Mouse (Mus musculus): ENCODE measurements around the gene Rara. TPM values are rescaled to one million over a fixed set of nuclear protein-coding genes. Genes with fewer than 3 reads are reported as not detected.
A peak's percentile ranks its signal among the peaks of the same experiment; 100 is the strongest.

The Rara gene
- polyA plus RNA-seq, 1 experiment from 2014 or later = 33.4 TPM

GRCm38 (mm10) chr11:98971316-98972031, 43.9 kb downstream of the Rara start:
- no peak for ATAC-seq (ENCODE audit: insufficient number of reproducible peaks, insufficient read depth, low FRiP score, low read depth)
- no peak overlapping the region for H3K9ac ChIP-seq (ENCODE audit: low read length)

GRCm38 (mm10) chr11:98972215-98972614, 44.6 kb downstream of the Rara start:
- H3K9me3 ChIP-seq (ENCODE audit: control insufficient read depth, low read length) = no peaks in the 10 kb centered on the region
- H3K4me3 ChIP-seq (ENCODE audit: control insufficient read depth in 1 of 2, insufficient read depth in 1 of 2, low read depth in 1 of 2, low read length in 2 of 2) = no peak overlapping the region
- peaks cover 80% of the 10 kb centered on the region for H3K36me3 ChIP-seq (ENCODE audit: control insufficient read depth, insufficient read depth, low read length)
- no peak overlapping the region for H3K9ac ChIP-seq (ENCODE audit: low read length)
- H3K4me1 ChIP-seq (ENCODE audit: control insufficient read depth in 2 of 2, insufficient read depth in 2 of 2, low read length in 2 of 2) = peaks cover 27 to 43% of the 10 kb centered on the region in 2 experiments
- no peak overlapping the region for H3K27ac ChIP-seq (replicated peaks in 1 of 2; ENCODE audit: control insufficient read depth in 1 of 2, insufficient read depth in 1 of 2, low read depth in 2 of 2, low read length in 2 of 2)
- ATAC-seq (ENCODE audit: insufficient number of reproducible peaks, insufficient read depth, low FRiP score, low read depth) = no peak
- no peak overlapping the region for H3K4me2 ChIP-seq (ENCODE audit: low read length)
- 51% methylated on average over 9 of the region's 9 CpGs for WGBS
- no peaks in the 10 kb centered on the region for H3K27me3 ChIP-seq (ENCODE audit: control insufficient read depth, insufficient read depth, low read length)

More at GRCm38 (mm10) chr11:98971316-98972031, 43.9 kb downstream of the Rara start:
- H3K4me3 ChIP-seq (ENCODE audit: control insufficient read depth in 1 of 2, insufficient read depth in 1 of 2, low read depth in 1 of 2, low read length in 2 of 2) = no peak overlapping the region
- peaks cover 34 to 50% of the 10 kb centered on the region in 2 experiments for H3K4me1 ChIP-seq (ENCODE audit: control insufficient read depth in 2 of 2, insufficient read depth in 2 of 2, low read length in 2 of 2)
- H3K4me2 ChIP-seq (ENCODE audit: low read length) = no peak overlapping the region
- WGBS = 62% methylated on average over 23 of the region's 23 CpGs
- no peaks in the 10 kb centered on the region for H3K9me3 ChIP-seq (ENCODE audit: control insufficient read depth, low read length)
- peaks cover 88% of the 10 kb centered on the region for H3K36me3 ChIP-seq (ENCODE audit: control insufficient read depth, insufficient read depth, low read length)
- peak overlapping the region in 1 of 2 experiments; percentile 19; a peak in 1 of 4 replicates for H3K27ac ChIP-seq (replicated peaks in 1 of 2; ENCODE audit: control insufficient read depth in 1 of 2, insufficient read depth in 1 of 2, low read depth in 2 of 2, low read length in 2 of 2)
- H3K27me3 ChIP-seq (ENCODE audit: control insufficient read depth, insufficient read depth, low read length) = no peaks in the 10 kb centered on the region

- 86% methylated on average over 9 of the region's 9 CpGs for WGBS
- H3K36me3 ChIP-seq (ENCODE audit: control insufficient read depth, insufficient read depth, low read length) = peaks cover 74% of the 10 kb centered on the region
- H3K9me3 ChIP-seq (ENCODE audit: control insufficient read depth, low read length) = no peaks in the 10 kb centered on the region
- ATAC-seq (ENCODE audit: insufficient number of reproducible peaks, insufficient read depth, low FRiP score, low read depth) = no peak
- no peak overlapping the region for H3K9ac ChIP-seq (ENCODE audit: low read length)
- H3K27me3 ChIP-seq (ENCODE audit: control insufficient read depth, insufficient read depth, low read length) = no peaks in the 10 kb centered on the region
- H3K27ac ChIP-seq (replicated peaks in 1 of 2; ENCODE audit: control insufficient read depth in 1 of 2, insufficient read depth in 1 of 2, low read depth in 2 of 2, low read length in 2 of 2) = no peak overlapping the region
- H3K4me3 ChIP-seq (ENCODE audit: control insufficient read depth in 1 of 2, insufficient read depth in 1 of 2, low read depth in 1 of 2, low read length in 2 of 2) = no peak overlapping the region
- peaks cover 26 to 36% of the 10 kb centered on the region in 2 experiments for H3K4me1 ChIP-seq (ENCODE audit: control insufficient read depth in 2 of 2, insufficient read depth in 2 of 2, low read length in 2 of 2)
- H3K4me2 ChIP-seq (ENCODE audit: low read length) = no peak overlapping the region
Observed at GRCm38 (mm10) chr11:98972801-98973360, 45.3 kb downstream of the Rara start.

- Histone ChIP-seq H3K27ac (replicated peaks in 1 of 2; ENCODE audit: control insufficient read depth in 1 of 2, insufficient read depth in 1 of 2, low read depth in 2 of 2, low read length in 2 of 2) (no peak overlapping the region), H3K27me3 (ENCODE audit: control insufficient read depth, insufficient read depth, low read length) (no peaks in the 10 kb centered on the region), H3K9ac (ENCODE audit: low read length) (no peak overlapping the region), H3K9me3 (ENCODE audit: control insufficient read depth, low read length) (no peaks in the 10 kb centered on the region), H3K4me3 (ENCODE audit: control insufficient read depth in 1 of 2, insufficient read depth in 1 of 2, low read depth in 1 of 2, low read length in 2 of 2) (no peak overlapping the region), H3K4me1 (ENCODE audit: control insufficient read depth in 2 of 2, insufficient read depth in 2 of 2, low read length in 2 of 2) (peaks cover 20 to 31% of the 10 kb centered on the region in 2 experiments), H3K36me3 (ENCODE audit: control insufficient read depth, insufficient read depth, low read length) (peaks cover 67% of the 10 kb centered on the region), H3K4me2 (ENCODE audit: low read length) (no peak overlapping the region)
- ATAC-seq (ENCODE audit: insufficient number of reproducible peaks, insufficient read depth, low FRiP score, low read depth) = no peak
- WGBS = 74% methylated on average over 14 of the region's 14 CpGs
Observed at GRCm38 (mm10) chr11:98973584-98973983, 46.0 kb downstream of the Rara start.

- peaks cover 15 to 24% of the 10 kb centered on the region in 2 experiments for H3K4me1 ChIP-seq (ENCODE audit: control insufficient read depth in 2 of 2, insufficient read depth in 2 of 2, low read length in 2 of 2)
- 83% methylated on average over 5 of the region's 6 CpGs for WGBS
- H3K27me3 ChIP-seq (ENCODE audit: control insufficient read depth, insufficient read depth, low read length) = no peaks in the 10 kb centered on the region
- H3K4me3 ChIP-seq (ENCODE audit: control insufficient read depth in 1 of 2, insufficient read depth in 1 of 2, low read depth in 1 of 2, low read length in 2 of 2) = no peak overlapping the region
- no peak overlapping the region for H3K4me2 ChIP-seq (ENCODE audit: low read length)
- no peaks in the 10 kb centered on the region for H3K9me3 ChIP-seq (ENCODE audit: control insufficient read depth, low read length)
- H3K36me3 ChIP-seq (ENCODE audit: control insufficient read depth, insufficient read depth, low read length) = peaks cover 60% of the 10 kb centered on the region
- no peak overlapping the region for H3K27ac ChIP-seq (replicated peaks in 1 of 2; ENCODE audit: control insufficient read depth in 1 of 2, insufficient read depth in 1 of 2, low read depth in 2 of 2, low read length in 2 of 2)
- ATAC-seq (ENCODE audit: insufficient number of reproducible peaks, insufficient read depth, low FRiP score, low read depth) = no peak
- no peak overlapping the region for H3K9ac ChIP-seq (ENCODE audit: low read length)
Observed at GRCm38 (mm10) chr11:98974213-98974612, 46.6 kb downstream of the Rara start.

- H3K4me3 ChIP-seq (ENCODE audit: control insufficient read depth in 1 of 2, insufficient read depth in 1 of 2, low read depth in 1 of 2, low read length in 2 of 2) = no peak overlapping the region
- ATAC-seq (ENCODE audit: insufficient number of reproducible peaks, insufficient read depth, low FRiP score, low read depth) = no peak
- no peak overlapping the region for H3K9ac ChIP-seq (ENCODE audit: low read length)
- WGBS = 52% methylated on average over 5 of the region's 5 CpGs
- H3K36me3 ChIP-seq (ENCODE audit: control insufficient read depth, insufficient read depth, low read length) = peaks cover 53% of the 10 kb centered on the region
- H3K9me3 ChIP-seq (ENCODE audit: control insufficient read depth, low read length) = no peaks in the 10 kb centered on the region
- H3K4me1 ChIP-seq (ENCODE audit: control insufficient read depth in 2 of 2, insufficient read depth in 2 of 2, low read length in 2 of 2) = peaks cover 11 to 16% of the 10 kb centered on the region in 2 experiments
- no peaks in the 10 kb centered on the region for H3K27me3 ChIP-seq (ENCODE audit: control insufficient read depth, insufficient read depth, low read length)
- no peak overlapping the region for H3K27ac ChIP-seq (replicated peaks in 1 of 2; ENCODE audit: control insufficient read depth in 1 of 2, insufficient read depth in 1 of 2, low read depth in 2 of 2, low read length in 2 of 2)
- no peak overlapping the region for H3K4me2 ChIP-seq (ENCODE audit: low read length)
Observed at GRCm38 (mm10) chr11:98974871-98975719, 47.5 kb downstream of the Rara start.

- no peak for ATAC-seq (ENCODE audit: insufficient number of reproducible peaks, insufficient read depth, low FRiP score, low read depth)
Observed at GRCm38 (mm10) chr11:98978526-98979148, 51.0 kb downstream of the Rara start.

More at GRCm38 (mm10) chr11:98978526-98979148, 51.0 kb downstream of the Rara start:
- no peak overlapping the region for H3K4me2 ChIP-seq (ENCODE audit: low read length)
- H3K9me3 ChIP-seq (ENCODE audit: control insufficient read depth, low read length) = no peaks in the 10 kb centered on the region
- peaks cover 6% of the 10 kb centered on the region; the same call in 1 of the 2 replicates for H3K27me3 ChIP-seq (ENCODE audit: control insufficient read depth, insufficient read depth, low read length)
- peaks cover 4 to 18% of the 10 kb centered on the region in 2 experiments; a peak in 3 of 4 replicates for H3K4me1 ChIP-seq (ENCODE audit: control insufficient read depth in 2 of 2, insufficient read depth in 2 of 2, low read length in 2 of 2)
- no peak overlapping the region for H3K4me3 ChIP-seq (ENCODE audit: control insufficient read depth in 1 of 2, insufficient read depth in 1 of 2, low read depth in 1 of 2, low read length in 2 of 2)
- H3K27ac ChIP-seq (replicated peaks in 1 of 2; ENCODE audit: control insufficient read depth in 1 of 2, insufficient read depth in 1 of 2, low read depth in 2 of 2, low read length in 2 of 2) = no peak overlapping the region
- WGBS = 59% methylated on average over 15 of the region's 15 CpGs
- H3K36me3 ChIP-seq (ENCODE audit: control insufficient read depth, insufficient read depth, low read length) = peaks cover 17% of the 10 kb centered on the region
- H3K9ac ChIP-seq (ENCODE audit: low read length) = no peak overlapping the region
